Mouse (Mus musculus) limb, embryonic 12.5 days (tissue): ENCODE measurements around the gene Glis1. TPM values are rescaled to one million over a fixed set of nuclear protein-coding genes. Genes with fewer than 3 reads are reported as not detected.

Source experiments
- ATAC-seq: fragments of 200-750 bp; cut with Nextera tagmentation; 2 replicates; pipeline ENCODE4 v1.8.0; 2017; ENCODE audit warnings: low read depth, moderate TSS enrichment; ENCODE audit not compliant: insufficient number of reproducible peaks, insufficient read depth, low FRiP score, low TSS enrichment
- H3K27ac ChIP-seq: fragments of 300-500 bp; sonication (generic); 2 replicates; pipeline ENCODE4 v1.5.1; 2016; ENCODE audit warnings: mild to moderate bottlenecking, moderate library complexity
- H3K27me3 ChIP-seq: fragments of 300-500 bp; sonication (generic); 2 replicates; pipeline ENCODE4 v1.6.1; 2016; ENCODE audit warnings: mild to moderate bottlenecking, moderate library complexity
- H3K36me3 ChIP-seq: fragments of 300-500 bp; sonication (generic); 2 replicates; pipeline ENCODE4 v1.6.1; 2016; ENCODE audit warnings: mild to moderate bottlenecking, moderate library complexity
- H3K4me1 ChIP-seq: fragments of 300-500 bp; sonication (generic); replicated peaks from 2 replicates; pipeline ENCODE4 v1.6.1; 2016
- H3K4me2 ChIP-seq: fragments of 300-500 bp; sonication (generic); 2 replicates; pipeline ENCODE4 v1.6.1; 2016; ENCODE audit warnings: mild to moderate bottlenecking, moderate library complexity
- H3K4me3 ChIP-seq: fragments of 300-500 bp; sonication (generic); replicated peaks from 2 replicates; pipeline ENCODE4 v1.5.1; 2016; ENCODE audit warnings: mild to moderate bottlenecking
- H3K9ac ChIP-seq: fragments of 300-500 bp; sonication (generic); replicated peaks from 2 replicates; pipeline ENCODE4 v1.6.1; 2016; ENCODE audit warnings: mild to moderate bottlenecking, moderate library complexity
- H3K9me3 ChIP-seq: fragments of 300-500 bp; sonication (generic); 2 replicates; pipeline ENCODE4 v1.6.1; 2016; ENCODE audit warnings: mild to moderate bottlenecking, moderate library complexity
- WGBS: fragments of 180-500 bp; shearing (Covaris S2); methylation state at CpG from one replicate; pipeline ENCODE4 v1.1.7; 2016; 5-methylcytosine and 5-hydroxymethylcytosine counted together
- polyA plus RNA-seq: library from polyadenylated mRNA; unstranded; fragments of >200 nt; fragmentation: Nextera tagmentation; extraction: Ambion mirVana; gene quantifications from 2 replicates; pipeline ENCODE4 v1.2.1, GENCODE M21; 2016

The Glis1 gene
- polyA plus RNA-seq, result 12.0 and 13.4 TPM in 2 replicates

DNA sequence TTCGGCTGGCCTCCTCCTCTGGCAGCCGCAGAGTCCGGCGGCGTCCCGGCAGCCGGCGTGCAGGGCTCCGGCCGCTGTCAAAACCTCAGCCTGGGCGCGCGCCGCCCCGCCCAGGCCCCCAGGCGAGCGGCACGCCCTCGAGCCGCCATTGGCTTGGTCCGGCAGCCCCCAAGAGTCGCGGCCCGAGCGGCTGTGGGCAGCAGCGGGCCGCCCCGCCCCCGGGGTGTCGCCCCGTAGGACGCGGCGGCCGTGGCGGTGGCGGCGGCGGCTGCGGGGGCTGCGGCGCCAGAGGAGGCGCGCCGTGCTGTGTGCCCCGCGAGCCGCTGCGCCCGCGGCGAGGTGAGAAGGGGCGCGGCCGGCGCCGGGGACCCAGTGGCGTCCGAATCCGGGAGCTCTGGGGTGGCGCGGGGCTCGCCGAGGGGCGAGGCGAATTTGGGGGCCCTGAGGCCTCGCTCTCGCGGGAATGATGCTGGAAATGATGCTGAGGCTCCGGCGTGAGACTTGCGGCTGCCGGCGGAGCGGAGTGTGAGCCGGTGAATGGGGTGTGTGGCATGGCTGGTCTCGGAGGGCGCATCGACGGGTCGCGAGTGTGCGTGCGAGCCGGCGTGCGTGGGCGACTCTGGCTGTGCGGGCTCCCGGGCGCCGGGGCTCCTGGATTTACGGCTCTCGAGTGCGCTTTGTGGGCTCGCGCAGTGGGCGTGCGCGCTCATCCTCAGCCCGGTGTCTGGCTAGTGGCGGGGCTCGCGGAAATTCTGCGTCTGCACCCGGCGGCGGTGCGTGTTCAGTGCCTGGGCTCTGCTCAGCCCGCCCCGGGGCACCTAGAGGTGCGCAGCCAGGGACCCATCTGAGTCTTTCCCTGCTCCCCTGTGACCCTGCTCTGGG, at the start of gene Glis1:
Gene Glis1 (plus strand): TSS at position 236 of the 882 bp plus-strand sequence.
- H3K4me1 ChIP-seq, result peaks cover 33% of the 10 kb centered on the region
- H3K9me3 ChIP-seq, result no peaks in the 10 kb centered on the region
- H3K27ac ChIP-seq, result no peak within 1 kb of the TSS
- H3K36me3 ChIP-seq, result no peaks in the 10 kb centered on the region
- H3K9ac ChIP-seq, result peak within 1 kb of the TSS; percentile 71
- H3K4me2 ChIP-seq, result peak within 1 kb of the TSS; percentile 94
- under 1% methylated on average over 95 of the region's 112 CpGs for WGBS
- H3K4me3 ChIP-seq, result peak within 1 kb of the TSS; percentile 65
- peaks cover 77% of the 10 kb centered on the region for H3K27me3 ChIP-seq
- ATAC-seq, result peak; percentile 72; the same call in 1 of the 2 replicates

DNA sequence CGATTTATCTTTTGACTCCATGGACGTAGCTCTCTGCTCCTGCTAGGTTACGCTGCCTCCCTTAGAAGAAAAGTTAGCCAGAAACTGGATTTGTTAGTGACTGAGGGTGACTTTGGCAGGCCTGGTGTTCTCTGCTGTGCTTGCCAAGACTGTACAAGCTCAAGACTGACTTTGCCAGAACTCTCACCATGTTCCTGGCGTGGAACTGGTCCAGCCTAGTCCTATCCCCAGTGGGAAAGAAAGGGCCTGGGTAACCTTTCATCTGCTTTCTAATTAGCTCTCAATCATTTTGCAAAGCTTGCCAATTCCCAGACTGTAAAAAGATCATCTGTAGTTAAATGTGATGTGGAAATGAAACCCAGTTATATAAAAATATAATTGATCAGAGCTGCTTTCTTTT, 47.4 kb upstream of the Glis1 start:
- H3K9ac ChIP-seq, result no peak overlapping the region
- 94% methylated on average over 4 of the region's 4 CpGs for WGBS
- ATAC-seq, result no peak

DNA sequence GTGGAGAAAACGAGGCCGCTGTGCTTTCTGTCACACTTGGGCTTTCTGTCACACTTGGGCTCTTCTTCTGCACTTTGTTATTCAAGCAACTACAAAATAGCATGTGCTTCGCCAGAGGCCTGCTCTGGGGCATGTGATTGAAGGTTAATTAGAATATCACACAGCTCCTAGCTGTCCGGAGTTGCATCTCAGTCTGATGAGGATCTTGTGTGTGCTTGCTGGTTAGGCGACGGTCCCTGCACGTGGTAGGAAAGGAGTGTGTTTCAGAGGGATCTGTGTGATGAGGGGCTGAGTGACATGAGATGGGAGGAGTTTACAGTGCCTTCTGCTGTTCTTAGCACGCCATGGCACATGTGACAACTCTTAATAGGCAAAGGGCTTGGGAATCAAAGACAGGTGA, 46.9 kb upstream of the Glis1 start:
- no peak for ATAC-seq
- Histone ChIP-seq H3K9ac (no peak overlapping the region), H3K4me2 (no peak overlapping the region), H3K27ac (no peak overlapping the region), H3K36me3 (peaks cover 90% of the 10 kb centered on the region), H3K27me3 (no peaks in the 10 kb centered on the region), H3K9me3 (no peaks in the 10 kb centered on the region), H3K4me1 (no peaks in the 10 kb centered on the region), H3K4me3 (no peak overlapping the region)
- WGBS, result 93% methylated on average over 8 of the region's 8 CpGs

More for the DNA sequence above, 47.4 kb upstream of the Glis1 start:
- Histone ChIP-seq H3K4me1 (no peaks in the 10 kb centered on the region), H3K36me3 (peaks cover 90% of the 10 kb centered on the region), H3K4me2 (no peak overlapping the region), H3K27ac (no peak overlapping the region), H3K4me3 (no peak overlapping the region), H3K27me3 (no peaks in the 10 kb centered on the region), H3K9me3 (no peaks in the 10 kb centered on the region)

DNA sequence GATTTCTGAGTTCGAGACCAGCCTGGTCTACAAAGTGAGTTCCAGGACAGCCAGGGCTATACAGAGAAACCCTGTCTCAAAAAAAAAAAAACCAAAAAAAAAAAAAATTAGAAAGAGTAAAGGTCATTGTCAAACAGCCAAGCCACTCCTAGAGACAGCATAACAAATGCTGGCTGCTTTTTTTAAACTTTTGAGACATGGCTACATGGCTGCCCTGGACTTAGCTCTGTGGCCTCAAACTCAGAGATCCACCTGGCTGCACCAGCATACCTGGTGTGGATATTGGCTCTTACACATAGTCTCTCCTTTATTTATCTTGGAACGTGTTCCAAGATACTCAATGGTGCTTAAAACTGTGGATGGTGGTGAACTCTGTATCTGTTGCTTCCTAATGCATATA, 46.1 kb upstream of the Glis1 start:
- no peaks in the 10 kb centered on the region for H3K9me3 ChIP-seq
- 92% methylated on average over 2 of the region's 2 CpGs for WGBS

DNA sequence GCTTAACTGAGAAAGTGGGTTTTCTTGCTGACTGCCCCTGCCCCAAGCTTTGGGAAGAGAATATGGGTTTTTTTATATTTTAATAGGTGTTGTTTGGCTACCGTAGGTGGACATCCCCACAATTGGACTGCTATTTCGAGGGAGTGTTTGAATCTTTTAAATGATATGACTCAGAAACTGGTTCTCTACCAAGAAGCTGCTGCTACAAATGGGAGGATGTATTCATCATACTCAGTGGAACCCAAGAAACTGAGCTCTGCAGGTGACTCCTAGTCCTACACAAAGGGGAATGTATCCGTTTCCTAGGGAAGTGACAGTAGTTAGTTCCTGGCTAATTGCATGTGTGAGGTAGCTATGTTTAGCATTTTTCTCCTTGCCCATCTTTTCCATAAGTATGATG, 45.0 kb upstream of the Glis1 start:
- H3K4me2 ChIP-seq, result no peak overlapping the region
- 94% methylated on average over 3 of the region's 3 CpGs for WGBS
- H3K36me3 ChIP-seq, result peaks cover 94% of the 10 kb centered on the region
- no peak overlapping the region for H3K9ac ChIP-seq
- ATAC-seq, result no peak
- no peaks in the 10 kb centered on the region for H3K4me1 ChIP-seq
- H3K27me3 ChIP-seq, result no peaks in the 10 kb centered on the region
- H3K27ac ChIP-seq, result no peak overlapping the region
- no peak overlapping the region for H3K4me3 ChIP-seq
- H3K9me3 ChIP-seq, result no peaks in the 10 kb centered on the region

More for the DNA sequence above, 46.1 kb upstream of the Glis1 start:
- Histone ChIP-seq H3K4me3 (no peak overlapping the region), H3K9ac (no peak overlapping the region), H3K27me3 (no peaks in the 10 kb centered on the region), H3K27ac (no peak overlapping the region), H3K4me1 (no peaks in the 10 kb centered on the region), H3K4me2 (no peak overlapping the region), H3K36me3 (peaks cover 90% of the 10 kb centered on the region)
- ATAC-seq, result no peak

DNA sequence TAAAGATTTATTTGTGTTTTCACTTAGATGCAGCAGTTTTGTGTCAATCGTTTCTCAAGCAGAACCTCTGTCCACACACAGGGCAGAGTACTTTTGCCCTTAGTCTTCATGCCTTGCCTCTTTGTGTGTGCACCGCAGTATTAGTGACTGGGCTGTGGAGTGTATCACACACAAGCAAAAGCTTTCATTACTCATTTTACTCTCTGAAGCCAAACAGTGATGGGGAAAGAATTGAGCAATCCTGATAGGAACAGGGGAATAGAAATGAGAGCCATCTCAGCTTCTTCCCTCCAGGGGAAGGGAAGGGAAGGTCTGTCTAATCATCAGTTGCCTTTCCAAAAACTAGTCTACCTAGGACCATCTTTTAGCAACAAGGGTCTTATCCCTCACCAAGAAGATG, 40.6 kb upstream of the Glis1 start:
- WGBS, result 85% methylated on average over 2 of the region's 2 CpGs
- no peak overlapping the region for H3K4me3 ChIP-seq
- H3K27ac ChIP-seq, result no peak overlapping the region
- H3K36me3 ChIP-seq, result peaks cover 97% of the 10 kb centered on the region
- no peaks in the 10 kb centered on the region for H3K27me3 ChIP-seq
- ATAC-seq, result no peak
- H3K4me2 ChIP-seq, result no peak overlapping the region
- H3K9me3 ChIP-seq, result no peaks in the 10 kb centered on the region
- no peak overlapping the region for H3K9ac ChIP-seq
- no peaks in the 10 kb centered on the region for H3K4me1 ChIP-seq

DNA sequence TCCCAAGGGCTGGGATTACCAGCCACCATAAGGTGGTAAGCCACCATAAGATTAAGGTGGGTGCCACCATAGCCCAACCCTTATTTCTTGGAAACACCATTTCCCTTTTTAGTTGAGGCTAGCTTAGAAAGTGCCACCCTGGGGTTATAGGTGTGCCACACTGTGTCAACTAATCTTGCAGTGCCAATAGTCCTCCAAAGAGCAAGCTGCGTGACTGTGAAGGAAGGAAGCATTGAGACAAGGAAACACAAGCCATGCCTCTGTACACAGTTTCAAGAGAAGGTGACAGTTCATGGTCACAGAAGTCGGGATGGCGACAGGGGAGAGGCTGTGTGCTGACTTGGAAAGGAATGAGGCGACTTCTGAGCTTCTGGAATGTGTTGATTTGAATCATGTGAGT, 14.2 kb upstream of the Glis1 start:
- no peak for ATAC-seq
- H3K4me3 ChIP-seq, result no peak overlapping the region
- H3K27ac ChIP-seq, result no peak overlapping the region
- peaks cover 27% of the 10 kb centered on the region; the same call in 1 of the 2 replicates for H3K36me3 ChIP-seq
- peaks cover 5% of the 10 kb centered on the region; the same call in 1 of the 2 replicates for H3K27me3 ChIP-seq
- H3K9ac ChIP-seq, result no peak overlapping the region
- no peak overlapping the region for H3K4me2 ChIP-seq
- H3K9me3 ChIP-seq, result no peaks in the 10 kb centered on the region
- 78% methylated on average over 4 of the region's 4 CpGs for WGBS
- H3K4me1 ChIP-seq, result peaks cover 5% of the 10 kb centered on the region; the same call in 1 of the 2 replicates

DNA sequence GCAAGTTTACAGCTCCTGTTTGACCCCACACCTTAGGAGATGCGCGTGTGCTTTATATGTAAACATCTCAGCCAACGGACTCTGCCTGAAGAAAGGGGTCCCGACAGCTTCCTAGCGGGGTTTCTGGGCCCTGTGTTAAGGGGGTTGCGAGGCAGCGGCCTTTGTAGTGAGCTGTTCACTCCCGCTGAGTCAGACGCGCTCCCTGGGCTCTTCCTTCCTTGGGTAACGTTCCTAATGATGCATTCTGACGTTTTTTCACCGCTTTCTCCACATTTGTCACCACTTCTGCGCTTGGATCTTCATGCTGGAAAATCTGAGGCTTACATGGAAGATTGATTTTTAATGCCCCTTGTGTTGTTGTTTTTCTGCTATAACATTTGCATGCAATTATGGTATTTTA, 12.7 kb upstream of the Glis1 start:
- Histone ChIP-seq H3K27ac (no peak overlapping the region; the same call in 1 of the 2 replicates), H3K9ac (no peak overlapping the region), H3K4me1 (peaks cover 5% of the 10 kb centered on the region; the same call in 1 of the 2 replicates), H3K4me3 (peak overlapping the region; percentile 9; the same call in 1 of the 2 replicates), H3K36me3 (peaks cover 19% of the 10 kb centered on the region; the same call in 1 of the 2 replicates), H3K9me3 (no peaks in the 10 kb centered on the region), H3K27me3 (peaks cover 7% of the 10 kb centered on the region; the same call in 1 of the 2 replicates), H3K4me2 (peak overlapping the region; percentile 43)
- 7% methylated on average over 14 of the region's 14 CpGs for WGBS
- ATAC-seq, result no peak

DNA sequence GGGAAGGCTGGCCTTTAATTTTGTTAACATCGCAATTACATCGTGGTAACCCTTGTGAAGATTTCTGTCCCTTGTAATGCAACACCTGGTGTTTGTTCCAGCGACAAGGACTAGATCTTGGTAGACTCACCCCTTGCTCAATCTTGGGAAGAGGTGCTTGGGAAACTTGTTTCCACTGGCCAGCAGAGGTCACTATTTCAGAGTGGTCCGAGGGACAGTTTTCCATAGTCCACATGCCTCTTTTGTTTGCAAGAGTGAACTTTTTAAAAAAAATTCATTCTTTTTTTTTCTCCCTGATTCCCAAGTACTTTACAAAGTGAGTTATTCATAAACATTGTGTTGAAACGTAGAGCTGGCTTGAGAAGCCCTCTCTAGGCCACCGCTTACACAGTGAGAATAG, 12.2 kb upstream of the Glis1 start:
- Histone ChIP-seq H3K36me3 (peaks cover 16% of the 10 kb centered on the region; the same call in 1 of the 2 replicates), H3K4me2 (0 out of 2 replicates have a peak overlapping the region, but pooled peaks have one; percentile 43), H3K4me3 (no peak overlapping the region), H3K9me3 (no peaks in the 10 kb centered on the region), H3K27me3 (peaks cover 9% of the 10 kb centered on the region; the same call in 1 of the 2 replicates), H3K27ac (no peak overlapping the region), H3K9ac (no peak overlapping the region), H3K4me1 (peaks cover 5% of the 10 kb centered on the region; the same call in 1 of the 2 replicates)
- no peak for ATAC-seq
- 24% methylated on average over 6 of the region's 6 CpGs for WGBS

DNA sequence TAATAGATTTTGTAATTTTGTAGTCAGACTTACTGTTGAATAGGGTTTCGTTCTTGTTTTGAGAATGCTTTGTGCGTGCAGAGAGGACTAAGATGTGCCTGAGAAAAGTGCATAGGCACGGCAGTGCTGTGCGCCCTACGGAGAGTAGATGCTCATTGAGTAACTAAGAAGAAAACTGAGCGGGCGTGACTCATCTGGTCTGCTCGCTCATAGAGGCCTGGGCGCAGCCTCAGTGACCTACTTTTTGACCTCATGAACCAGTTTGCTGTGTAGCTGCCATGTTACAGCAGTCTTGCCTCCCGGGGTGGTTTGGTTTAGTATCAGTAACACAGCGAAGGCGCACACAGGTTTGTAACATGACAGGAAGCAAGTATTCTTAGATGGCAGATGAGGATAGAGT, 8.8 kb upstream of the Glis1 start:
- no peak for ATAC-seq
- Histone ChIP-seq H3K4me1 (peaks cover 5% of the 10 kb centered on the region; the same call in 1 of the 2 replicates), H3K27ac (no peak overlapping the region), H3K4me2 (no peak overlapping the region), H3K27me3 (peaks cover 11% of the 10 kb centered on the region; the same call in 1 of the 2 replicates), H3K4me3 (no peak overlapping the region), H3K9me3 (no peaks in the 10 kb centered on the region), H3K9ac (no peak overlapping the region), H3K36me3 (no peaks in the 10 kb centered on the region)
- 95% methylated on average over 12 of the region's 12 CpGs for WGBS

DNA sequence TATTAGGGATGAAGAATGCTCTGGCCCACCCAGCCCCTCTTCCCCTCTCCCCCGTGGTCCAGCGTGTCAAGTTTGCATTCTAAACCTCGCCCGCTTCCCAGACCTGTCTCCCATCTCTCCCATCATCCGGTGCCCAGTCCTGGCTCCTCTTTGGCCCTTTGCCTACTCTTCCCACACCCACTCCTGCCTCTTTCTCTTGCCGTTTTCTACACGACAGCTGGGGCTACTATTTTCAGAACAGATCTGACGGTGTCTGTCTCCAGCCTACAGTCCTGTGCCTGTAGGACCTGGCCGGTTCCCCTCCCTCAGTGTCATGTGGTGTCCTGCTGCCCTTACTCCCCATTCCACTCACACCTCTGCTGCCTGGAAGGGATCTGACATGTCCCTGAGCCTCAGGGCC, 7.8 kb upstream of the Glis1 start:
- no peak overlapping the region for H3K9ac ChIP-seq
- H3K27ac ChIP-seq, result no peak overlapping the region
- WGBS, result 91% methylated on average over 9 of the region's 9 CpGs
- no peak overlapping the region for H3K4me2 ChIP-seq
- ATAC-seq, result no peak
- no peak overlapping the region for H3K4me3 ChIP-seq
- H3K9me3 ChIP-seq, result no peaks in the 10 kb centered on the region
- peaks cover 12% of the 10 kb centered on the region; the same call in 1 of the 2 replicates for H3K27me3 ChIP-seq
- H3K4me1 ChIP-seq, result peaks cover 2% of the 10 kb centered on the region; the same call in 1 of the 2 replicates
- no peaks in the 10 kb centered on the region for H3K36me3 ChIP-seq
